Mouse (Mus musculus): ENCODE results near the gene Thbs2.

DNA sequence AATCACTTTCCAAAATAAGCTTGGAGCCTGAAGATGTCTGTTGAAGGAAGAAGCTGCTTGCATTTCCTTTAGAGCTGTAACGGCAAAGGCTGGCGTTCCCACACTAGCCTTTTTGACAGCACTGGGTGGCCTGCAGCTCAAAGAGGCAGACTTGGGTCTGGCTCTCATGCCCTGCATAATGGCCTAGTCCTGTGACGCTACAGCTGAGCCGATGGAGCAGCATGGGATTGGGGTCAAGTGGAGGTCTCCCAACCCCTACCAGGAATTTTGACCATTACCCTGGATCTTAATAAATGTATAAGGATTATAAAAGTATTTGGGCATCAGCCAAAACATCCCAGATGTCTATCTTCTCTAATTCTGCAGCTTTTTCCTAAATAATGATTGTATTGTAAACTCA lies 75.0 kb downstream of the Thbs2 start:
- TF ChIP-seq CTCF (IDR thresholded peaks at IDR 0.05; ENCODE audit: low read depth, low read length) (no peak), GATA1 (IDR thresholded peaks at IDR 0.05; ENCODE audit: borderline replicate concordance, low read length) (no peak), TAL1 (conservative IDR thresholded peaks at IDR 0.05; ENCODE audit: low read depth, low read length) (no peak)
